Mouse (Mus musculus): ENCODE data around the gene Slbp. TPM values are rescaled to one million over a fixed set of nuclear protein-coding genes. Genes with fewer than 3 reads are reported as not detected.

Slbp gene
- total RNA-seq, 1 experiment from 2014 or later, result 242 TPM

- no peak for ATAC-seq (replicated peaks in 1 of 2; ENCODE audit: insufficient read depth in 1 of 2, low FRiP score in 2 of 2, low TSS enrichment in 1 of 2, low read depth in 1 of 2, poor library complexity in 2 of 2, severe bottlenecking in 2 of 2)
Observed at GRCm38 (mm10) chr5:33683897-33684652, 31.7 kb upstream of the Slbp start.

DNA sequence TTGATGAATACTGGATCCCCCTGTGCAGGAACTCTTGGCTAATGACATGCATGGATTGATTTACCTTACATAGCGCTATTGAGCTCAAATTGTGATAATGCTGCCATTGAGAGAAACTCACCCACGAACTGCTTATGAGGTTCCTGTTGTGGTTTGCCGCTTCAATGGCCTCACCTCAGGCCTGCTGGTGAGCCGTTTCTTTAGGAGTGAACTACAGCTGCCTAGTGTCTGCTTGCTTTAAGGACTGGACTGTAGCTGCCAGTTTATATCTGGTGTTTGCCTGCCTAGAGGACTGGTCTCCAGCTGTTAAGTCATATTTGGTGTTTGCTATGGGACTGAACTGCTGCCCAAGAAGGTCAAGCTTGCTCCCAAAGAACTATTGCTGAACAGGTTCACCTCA, 30.6 kb upstream of the Slbp start:
- ATAC-seq (replicated peaks in 1 of 2; ENCODE audit: insufficient read depth in 1 of 2, low FRiP score in 2 of 2, low TSS enrichment in 1 of 2, low read depth in 1 of 2, poor library complexity in 2 of 2, severe bottlenecking in 2 of 2), result no peak

DNA sequence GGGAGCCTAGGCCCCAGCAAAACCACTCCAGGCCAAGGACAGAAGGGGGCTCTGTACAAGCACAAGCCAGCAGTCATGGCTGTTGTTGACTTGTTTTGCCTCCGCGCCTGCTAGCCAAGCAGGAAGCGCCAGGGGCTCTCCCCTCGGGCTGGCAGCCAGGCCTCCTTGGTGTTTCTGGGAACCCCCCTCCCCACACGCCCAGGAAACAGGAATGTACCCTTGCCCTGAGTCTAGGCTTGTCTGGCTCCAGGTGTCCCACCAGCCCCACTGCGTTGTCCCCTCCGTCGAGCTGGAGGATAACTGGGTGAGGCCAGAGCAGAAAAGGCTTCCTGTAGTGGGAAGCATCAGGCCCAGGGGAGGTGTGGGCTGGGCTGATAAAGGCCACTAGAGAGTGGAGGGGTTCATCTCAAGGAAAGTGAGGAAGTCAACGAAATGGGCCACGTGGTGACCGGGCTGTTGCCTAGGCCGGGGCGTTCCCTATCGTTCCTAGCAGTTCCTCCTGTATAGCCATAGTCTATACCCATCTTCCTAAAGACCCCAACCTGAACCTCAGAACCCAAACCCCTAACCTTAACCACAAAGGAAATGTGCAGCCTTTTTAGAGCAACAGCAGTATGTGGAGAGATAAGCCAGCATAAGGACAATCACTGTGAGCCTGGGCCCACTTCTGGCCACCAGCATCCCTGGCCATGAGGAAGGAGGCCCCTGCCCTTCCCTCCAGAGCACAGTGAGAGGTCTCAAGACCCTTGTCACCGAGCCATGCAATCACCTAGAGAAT, 29.4 kb upstream of the Slbp start:
- ATAC-seq (replicated peaks in 1 of 2; ENCODE audit: insufficient read depth in 1 of 2, low FRiP score in 2 of 2, low TSS enrichment in 1 of 2, low read depth in 1 of 2, poor library complexity in 2 of 2, severe bottlenecking in 2 of 2), result peak; percentile 82 to 84

DNA sequence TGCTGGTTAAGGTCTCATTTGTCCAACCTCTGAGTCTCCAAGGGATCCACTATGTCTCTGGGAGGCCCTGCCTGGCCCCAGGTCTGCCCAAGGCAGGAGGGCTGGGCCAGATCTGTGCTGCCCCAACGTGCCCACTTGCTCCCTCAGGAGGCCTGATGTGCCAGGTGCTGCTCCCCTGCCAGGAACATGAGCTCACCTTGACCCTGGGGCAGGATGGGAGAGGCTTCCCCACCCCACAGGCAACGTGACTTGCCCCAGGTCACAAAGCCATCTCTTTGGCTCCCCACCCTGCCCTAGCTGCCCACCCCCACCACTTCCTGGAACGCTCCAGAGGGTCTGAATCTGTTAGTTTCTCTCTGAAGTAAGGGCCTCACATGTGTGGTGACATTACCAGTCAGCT, 28.7 kb upstream of the Slbp start:
- ATAC-seq (replicated peaks in 1 of 2; ENCODE audit: insufficient read depth in 1 of 2, low FRiP score in 2 of 2, low TSS enrichment in 1 of 2, low read depth in 1 of 2, poor library complexity in 2 of 2, severe bottlenecking in 2 of 2), result no peak

GRCm38 (mm10) chr5:33678244-33678643, 25.9 kb upstream of the Slbp start:
- no peak for ATAC-seq (replicated peaks in 1 of 2; ENCODE audit: insufficient read depth in 1 of 2, low FRiP score in 2 of 2, low TSS enrichment in 1 of 2, low read depth in 1 of 2, poor library complexity in 2 of 2, severe bottlenecking in 2 of 2)

GRCm38 (mm10) chr5:33675964-33676363, 23.6 kb upstream of the Slbp start:
- 0 out of 4 replicates have a peak, but pooled peaks of 1 of the 2 experiments have one; percentile 35 for ATAC-seq (replicated peaks in 1 of 2; ENCODE audit: insufficient read depth in 1 of 2, low FRiP score in 2 of 2, low TSS enrichment in 1 of 2, low read depth in 1 of 2, poor library complexity in 2 of 2, severe bottlenecking in 2 of 2)

DNA sequence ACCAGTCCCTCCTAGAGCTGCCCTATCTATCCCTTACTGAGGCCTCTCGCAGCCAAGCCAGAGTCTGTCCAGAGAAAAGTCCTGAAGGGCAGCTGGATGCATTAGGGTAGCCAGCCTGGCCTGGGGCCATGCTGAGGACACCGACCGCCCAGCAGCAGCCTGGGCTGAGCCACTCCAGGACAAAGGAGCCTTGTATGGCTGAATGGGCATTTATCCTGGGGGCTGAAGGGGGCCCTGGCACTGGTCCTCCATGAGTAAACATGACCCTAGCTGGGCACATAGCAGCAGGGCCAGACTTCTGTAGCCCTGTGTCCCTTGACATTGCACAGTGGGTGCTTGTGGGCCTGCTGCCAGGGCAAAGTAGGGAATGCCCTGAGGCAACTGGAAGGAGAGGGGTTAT, 22.1 kb upstream of the Slbp start:
- no peak for ATAC-seq (replicated peaks in 1 of 2; ENCODE audit: insufficient read depth in 1 of 2, low FRiP score in 2 of 2, low TSS enrichment in 1 of 2, low read depth in 1 of 2, poor library complexity in 2 of 2, severe bottlenecking in 2 of 2)

DNA sequence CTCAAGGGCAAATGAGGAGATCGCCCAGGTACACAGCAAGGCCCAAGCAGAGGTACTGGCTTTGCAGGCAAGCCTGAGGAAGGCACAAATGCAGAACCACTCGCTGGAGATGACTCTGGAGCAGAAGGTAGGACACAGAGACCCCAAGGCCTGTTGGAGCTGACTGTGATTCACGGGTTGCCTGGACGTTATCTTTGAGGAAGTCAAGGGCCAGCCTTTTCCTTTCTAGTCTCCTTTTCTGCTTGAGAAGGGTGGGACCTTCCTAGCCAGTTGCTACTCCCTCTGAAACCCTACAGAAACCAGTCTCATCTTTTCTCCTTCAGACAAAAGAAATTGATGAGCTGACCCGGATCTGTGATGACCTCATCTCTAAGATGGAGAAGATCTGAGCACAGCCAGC, 19.3 kb upstream of the Slbp start:
- peak; percentile 22 to 51; a peak in 2 of 4 replicates for ATAC-seq (replicated peaks in 1 of 2; ENCODE audit: insufficient read depth in 1 of 2, low FRiP score in 2 of 2, low TSS enrichment in 1 of 2, low read depth in 1 of 2, poor library complexity in 2 of 2, severe bottlenecking in 2 of 2)

GRCm38 (mm10) chr5:33668223-33668622, 15.8 kb upstream of the Slbp start:
- 0 out of 4 replicates have a peak, but pooled peaks have one; percentile 12 to 48 for ATAC-seq (replicated peaks in 1 of 2; ENCODE audit: insufficient read depth in 1 of 2, low FRiP score in 2 of 2, low TSS enrichment in 1 of 2, low read depth in 1 of 2, poor library complexity in 2 of 2, severe bottlenecking in 2 of 2)

DNA sequence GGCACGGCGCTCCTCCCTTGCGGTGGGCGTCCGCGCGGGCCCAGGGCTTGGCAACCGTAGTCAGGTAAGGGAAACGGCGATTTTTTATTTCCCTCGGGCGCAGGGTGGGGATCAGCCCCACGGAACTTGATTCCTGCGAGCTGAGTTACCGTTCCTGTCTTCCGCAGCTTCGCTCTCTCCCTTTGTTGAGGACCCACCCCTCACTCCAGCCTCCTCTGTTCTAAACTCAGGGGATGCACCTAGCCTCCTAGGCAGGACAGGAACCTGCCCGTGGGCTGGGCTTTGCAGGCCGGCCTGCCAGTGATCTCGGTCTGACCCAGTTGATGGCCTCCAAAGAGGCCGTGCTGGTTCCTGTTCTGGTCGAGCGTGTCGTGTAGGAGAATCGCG, 6.3 kb upstream of the Slbp start:
- ATAC-seq (replicated peaks in 1 of 2; ENCODE audit: insufficient read depth in 1 of 2, low FRiP score in 2 of 2, low TSS enrichment in 1 of 2, low read depth in 1 of 2, poor library complexity in 2 of 2, severe bottlenecking in 2 of 2), result peak in 1 of 2 experiments; percentile 2; a peak in 1 of 4 replicates

- peak; percentile 93 to 94 for ATAC-seq (replicated peaks in 1 of 2; ENCODE audit: insufficient read depth in 1 of 2, low FRiP score in 2 of 2, low TSS enrichment in 1 of 2, low read depth in 1 of 2, poor library complexity in 2 of 2, severe bottlenecking in 2 of 2)
Observed at GRCm38 (mm10) chr5:33657787-33658663, 5.7 kb upstream of the Slbp start, which contains the start of the genes Tacc3 and Tmem129. Tacc3 (plus strand) TSS chr5:33658128. Tmem129 (minus strand) TSS chr5:33658416.

- ATAC-seq (replicated peaks in 1 of 2; ENCODE audit: insufficient read depth in 1 of 2, low FRiP score in 2 of 2, low TSS enrichment in 1 of 2, low read depth in 1 of 2, poor library complexity in 2 of 2, severe bottlenecking in 2 of 2), result peak; percentile 42 to 52
Observed at GRCm38 (mm10) chr5:33657251-33657786, 4.9 kb upstream of the Slbp start.

DNA sequence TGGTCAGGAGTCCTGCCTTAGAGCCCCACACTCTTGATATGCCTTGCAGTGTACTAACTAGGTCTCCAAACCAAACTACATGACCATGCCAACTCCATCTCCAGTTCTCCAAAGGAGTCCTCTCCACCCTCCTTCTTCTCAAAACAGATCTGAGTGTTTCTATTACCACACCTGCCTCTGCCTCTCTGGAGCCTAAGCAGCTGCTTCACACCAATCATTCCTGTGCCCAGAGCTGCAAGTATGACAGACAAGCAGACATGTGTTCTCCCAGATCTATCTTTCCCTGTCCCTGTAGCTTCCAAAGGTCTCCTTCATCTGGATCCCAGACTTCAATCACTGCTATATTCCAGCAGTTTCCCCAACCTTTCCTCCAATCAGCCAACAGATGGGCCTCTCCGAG, 4.4 kb upstream of the Slbp start:
- no peak for ATAC-seq (replicated peaks in 1 of 2; ENCODE audit: insufficient read depth in 1 of 2, low FRiP score in 2 of 2, low TSS enrichment in 1 of 2, low read depth in 1 of 2, poor library complexity in 2 of 2, severe bottlenecking in 2 of 2)

DNA sequence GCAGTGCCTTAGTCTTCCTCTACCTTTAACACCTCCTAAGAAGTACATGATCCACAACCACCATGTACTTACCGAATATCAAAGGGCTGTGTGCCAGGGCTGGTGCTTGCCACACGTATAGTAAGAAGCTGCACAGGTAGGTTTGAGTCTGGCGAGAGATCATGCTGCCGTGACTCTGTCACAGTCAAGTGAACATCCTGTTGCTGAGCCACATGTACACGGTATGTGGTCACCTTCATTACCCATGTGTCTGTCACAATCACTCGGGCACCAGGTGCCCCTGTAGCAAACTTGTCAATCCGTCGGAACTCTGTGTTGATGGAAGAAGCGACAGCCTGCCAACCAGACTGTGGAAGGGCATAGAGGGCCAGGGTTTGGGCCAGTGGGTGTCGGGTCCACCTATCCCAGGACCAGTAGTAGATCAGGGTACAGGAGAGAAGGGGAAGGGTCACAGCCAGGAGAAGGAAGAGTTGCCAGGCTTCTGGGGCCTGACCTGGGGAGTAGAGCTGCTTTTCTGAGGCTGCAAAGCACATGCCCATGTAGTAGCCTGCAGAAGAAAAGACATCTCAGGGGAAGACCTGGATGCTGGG, 3.0 kb upstream of the Slbp start:
- no peak for ATAC-seq (replicated peaks in 1 of 2; ENCODE audit: insufficient read depth in 1 of 2, low FRiP score in 2 of 2, low TSS enrichment in 1 of 2, low read depth in 1 of 2, poor library complexity in 2 of 2, severe bottlenecking in 2 of 2)

DNA sequence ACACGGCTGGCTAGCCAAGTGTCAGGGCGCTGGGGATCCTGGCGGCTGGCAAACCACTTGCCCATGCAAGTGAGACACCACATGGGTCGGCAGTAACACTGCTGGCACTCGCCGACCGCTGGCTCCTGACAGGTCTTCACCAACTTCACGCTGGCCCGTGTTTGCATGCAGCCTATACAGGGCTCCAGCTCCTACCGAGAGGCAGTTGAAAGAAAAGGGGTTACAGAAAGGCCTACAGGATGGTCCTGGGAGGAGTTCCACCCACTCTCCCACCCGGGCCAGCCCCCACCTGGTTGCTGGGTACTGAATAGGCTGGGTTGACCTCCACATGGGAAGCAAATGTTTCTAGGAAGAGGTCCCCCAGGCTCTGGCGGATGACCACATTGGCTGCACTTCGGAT, 2.0 kb upstream of the Slbp start:
- no peak for ATAC-seq (replicated peaks in 1 of 2; ENCODE audit: insufficient read depth in 1 of 2, low FRiP score in 2 of 2, low TSS enrichment in 1 of 2, low read depth in 1 of 2, poor library complexity in 2 of 2, severe bottlenecking in 2 of 2)

DNA sequence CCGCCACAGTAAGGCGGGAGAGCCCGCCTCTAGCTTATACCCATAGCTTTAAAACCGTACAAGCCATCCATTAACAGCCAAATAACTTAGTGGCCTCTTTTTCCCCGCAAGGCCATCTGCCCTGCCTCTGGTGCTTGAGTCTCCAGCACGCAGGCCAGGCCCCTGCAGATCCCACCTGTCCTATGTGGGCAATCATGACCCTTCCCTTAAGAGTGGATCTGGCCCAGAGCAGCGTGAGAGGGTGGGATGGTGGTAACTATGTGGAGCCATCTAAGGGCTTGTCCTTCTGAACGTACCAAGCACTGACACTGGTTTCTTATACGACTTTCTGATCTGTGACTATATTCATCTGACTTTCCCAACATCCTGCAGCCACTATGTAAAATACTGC, 404 bp upstream of the Slbp start:
- no peak for ATAC-seq (replicated peaks in 1 of 2; ENCODE audit: insufficient read depth in 1 of 2, low FRiP score in 2 of 2, low TSS enrichment in 1 of 2, low read depth in 1 of 2, poor library complexity in 2 of 2, severe bottlenecking in 2 of 2)

DNA sequence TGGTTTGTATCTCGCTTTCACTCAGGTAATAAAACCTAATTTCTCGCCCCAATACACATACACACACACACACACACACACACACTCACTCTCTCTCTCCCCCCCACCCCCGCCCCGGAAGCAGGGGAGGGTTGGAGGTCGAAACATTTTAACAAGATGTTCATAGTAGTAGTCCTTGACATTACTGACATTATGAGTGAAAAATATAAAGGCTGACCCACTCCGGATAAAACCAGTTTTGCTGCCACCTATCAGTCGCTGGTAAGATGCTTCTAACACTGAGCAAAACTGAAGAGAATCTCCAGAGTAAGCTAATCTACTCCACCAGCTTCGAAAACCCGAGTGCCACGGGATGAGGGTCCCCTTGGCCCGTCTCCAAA, 843 bp downstream of the Slbp start:
- no peak for ATAC-seq (replicated peaks in 1 of 2; ENCODE audit: insufficient read depth in 1 of 2, low FRiP score in 2 of 2, low TSS enrichment in 1 of 2, low read depth in 1 of 2, poor library complexity in 2 of 2, severe bottlenecking in 2 of 2)
